Mouse (Mus musculus) thymus, adult 2 months (tissue): ENCODE results near the gene Klhdc8a.

Experiments
- CTCF ChIP-seq: fragments of 200-500 bp; IDR thresholded peaks from 2 replicates; pipeline ENCODE4 v1.5.1; 2012; ENCODE audit warnings: mild to moderate bottlenecking, control low read depth, low read length, moderate library complexity, borderline replicate concordance; ENCODE audit not compliant: control insufficient read depth, poor library complexity, insufficient read depth; ENCODE audit errors: extremely low read depth
- POLR2A ChIP-seq: fragments of 200-500 bp; IDR thresholded peaks from 2 replicates; pipeline ENCODE4 v1.6.1; 2012; ENCODE audit warnings: mild to moderate bottlenecking, low read length, control low read depth, moderate library complexity; ENCODE audit not compliant: control insufficient read depth, poor library complexity, insufficient read depth; ENCODE audit errors: extremely low read depth

GRCm38 (mm10) chr1:132261058-132261457 lies 37.4 kb upstream of the Klhdc8a start:
- TF ChIP-seq POLR2A = no peak
- no peak for TF ChIP-seq CTCF
